Mouse (Mus musculus): ENCODE data around the gene Zfp579.
A peak's percentile ranks its signal among the peaks of the same experiment; 100 is the strongest.
"Not testable (repeated sequence)": the region's sequence is repeated elsewhere in the genome, so short reads cannot be mapped to it uniquely, and the experiment has no call there.

Gene Zfp579

GRCm38 (mm10) chr7:5015118-5016001, 19.4 kb upstream of the Zfp579 start, which contains the start of gene Gm44973:
Gm44973 (plus strand) TSS chr7:5015496.
- DNase-seq (ENCODE audit: low read depth, low spot score) = peak; percentile 89

- DNase-seq (ENCODE audit: low read depth, low spot score) = peak; percentile 96
These were observed 18.5 kb upstream of the Zfp579 start, which contains the start of the genes Zfp524 and Fiz1 for GRCm38 (mm10) chr7:5014251-5015117. Zfp524 (plus strand) TSS chr7:5014415. Fiz1 (minus strand) TSS chr7:5014697.

GRCm38 (mm10) chr7:5012681-5013513, 16.9 kb upstream of the Zfp579 start:
- no peak for DNase-seq (ENCODE audit: low read depth, low spot score)

- no peak for DNase-seq (ENCODE audit: low read depth, low spot score)
These were observed 12.3 kb upstream of the Zfp579 start for GRCm38 (mm10) chr7:5008229-5008628.

GRCm38 (mm10) chr7:5002876-5003275, 6.9 kb upstream of the Zfp579 start:
- not testable (repeated sequence) for DNase-seq (ENCODE audit: low read depth, low spot score)

- no peak for DNase-seq (ENCODE audit: low read depth, low spot score)
These were observed 3.9 kb upstream of the Zfp579 start for GRCm38 (mm10) chr7:4999876-5000275.

GRCm38 (mm10) chr7:4996934-4997333, 976 bp upstream of the Zfp579 start:
- no peak for DNase-seq (ENCODE audit: low read depth, low spot score)

GRCm38 (mm10) chr7:4995268-4996002, 523 bp downstream of the Zfp579 start:
- DNase-seq (ENCODE audit: low read depth, low spot score) = no peak

- DNase-seq (ENCODE audit: low read depth, low spot score) = no peak
These were observed 1.8 kb downstream of the Zfp579 start for GRCm38 (mm10) chr7:4993999-4994788.

- DNase-seq (ENCODE audit: low read depth, low spot score) = no peak
These were observed 2.5 kb downstream of the Zfp579 start for GRCm38 (mm10) chr7:4993347-4993998.

GRCm38 (mm10) chr7:4988250-4988649, 7.7 kb downstream of the Zfp579 start:
- DNase-seq (ENCODE audit: low read depth, low spot score) = no peak

GRCm38 (mm10) chr7:4976832-4977231, 19.1 kb downstream of the Zfp579 start:
- no peak for DNase-seq (ENCODE audit: low read depth, low spot score)

GRCm38 (mm10) chr7:4975455-4975854, 20.5 kb downstream of the Zfp579 start:
- no peak for DNase-seq (ENCODE audit: low read depth, low spot score)

- DNase-seq (ENCODE audit: low read depth, low spot score) = no peak
These were observed 23.5 kb downstream of the Zfp579 start for GRCm38 (mm10) chr7:4972321-4973047.

GRCm38 (mm10) chr7:4971710-4972109, 24.2 kb downstream of the Zfp579 start:
- no peak for DNase-seq (ENCODE audit: low read depth, low spot score)

GRCm38 (mm10) chr7:4971068-4971467, 24.9 kb downstream of the Zfp579 start, which contains the start of gene Sbk3:
Sbk3 (minus strand) TSS chr7:4971168.
- DNase-seq (ENCODE audit: low read depth, low spot score) = no peak

- DNase-seq (ENCODE audit: low read depth, low spot score) = no peak
These were observed 31.0 kb downstream of the Zfp579 start for GRCm38 (mm10) chr7:4964988-4965387.

- no peak for DNase-seq (ENCODE audit: low read depth, low spot score)
These were observed 31.7 kb downstream of the Zfp579 start, which contains the start of gene Sbk2 for GRCm38 (mm10) chr7:4964272-4964671. Sbk2 (minus strand) TSS chr7:4964406.

Data from c-Kit-negative CD71-positive TER-119-positive erythroid progenitor cells, embryonic 14.5 days (primary cell).